Mouse (Mus musculus): ENCODE measurements at regions not wholly inside any gene's neighbourhood (a gene's known extent, or its start where the extent isn't known, plus 50 kb on each side); places are given as distances from the start of the nearest gene placed in this dataset.

GRCm38 (mm10) chr1:77259789-77260188 is 255.1 kb downstream of the Epha4 start:
- H3K9me3 ChIP-seq = no peaks in the 10 kb centered on the region
- H3K27me3 ChIP-seq = no peaks in the 10 kb centered on the region
- no peak overlapping the region for H3K4me2 ChIP-seq
- WGBS = 51% methylated on average over 11 of the region's 11 CpGs
- H3K36me3 ChIP-seq = no peaks in the 10 kb centered on the region
- H3K4me3 ChIP-seq = no peak overlapping the region
- no peak for ATAC-seq (ENCODE audit: insufficient number of reproducible peaks, low FRiP score, low TSS enrichment, low read depth)
- no peak overlapping the region for H3K9ac ChIP-seq
- no peak overlapping the region for H3K27ac ChIP-seq
- H3K4me1 ChIP-seq = peaks cover 23% of the 10 kb centered on the region; the same call in 1 of the 2 replicates

- H3K9me3 ChIP-seq = no peaks in the 10 kb centered on the region
- H3K4me1 ChIP-seq = peaks cover 22% of the 10 kb centered on the region; the same call in 1 of the 2 replicates
- ATAC-seq (ENCODE audit: insufficient number of reproducible peaks, low FRiP score, low TSS enrichment, low read depth) = no peak
- no peaks in the 10 kb centered on the region for H3K27me3 ChIP-seq
- H3K9ac ChIP-seq = no peak overlapping the region
- H3K36me3 ChIP-seq = no peaks in the 10 kb centered on the region
- no peak overlapping the region for H3K27ac ChIP-seq
- no peak overlapping the region for H3K4me2 ChIP-seq
- WGBS = 91% methylated on average over 4 of the region's 4 CpGs
- H3K4me3 ChIP-seq = no peak overlapping the region
Measured at GRCm38 (mm10) chr1:77261678-77262077, 253.2 kb downstream of the Epha4 start.

- H3K4me2 ChIP-seq = no peak overlapping the region
- H3K9me3 ChIP-seq = no peaks in the 10 kb centered on the region
- no peak overlapping the region for H3K9ac ChIP-seq
- no peak for ATAC-seq (ENCODE audit: insufficient number of reproducible peaks, low FRiP score, low TSS enrichment, low read depth)
- no peak overlapping the region for H3K4me3 ChIP-seq
- 23% methylated on average over 8 of the region's 8 CpGs for WGBS
- H3K4me1 ChIP-seq = no peaks in the 10 kb centered on the region
- H3K36me3 ChIP-seq = no peaks in the 10 kb centered on the region
- H3K27ac ChIP-seq = no peak overlapping the region
- H3K27me3 ChIP-seq = no peaks in the 10 kb centered on the region
Measured at GRCm38 (mm10) chr1:77265677-77266076, 249.2 kb downstream of the Epha4 start.

- Histone ChIP-seq H3K4me3 (no peak overlapping the region), H3K4me2 (no peak overlapping the region), H3K27me3 (no peaks in the 10 kb centered on the region), H3K9me3 (no peaks in the 10 kb centered on the region), H3K4me1 (no peaks in the 10 kb centered on the region), H3K36me3 (no peaks in the 10 kb centered on the region), H3K9ac (no peak overlapping the region), H3K27ac (no peak overlapping the region)
- WGBS = 84% methylated on average over 4 of the region's 4 CpGs
- ATAC-seq (ENCODE audit: insufficient number of reproducible peaks, low FRiP score, low TSS enrichment, low read depth) = no peak
Measured at GRCm38 (mm10) chr1:77267311-77268003, 247.4 kb downstream of the Epha4 start.

GRCm38 (mm10) chr1:77275297-77275696 is 239.6 kb downstream of the Epha4 start:
- 58% methylated on average over 9 of the region's 9 CpGs for WGBS
- H3K4me1 ChIP-seq = 0 out of 2 replicates have a peak, but pooled peaks cover 2% of the 10 kb centered on the region
- H3K27ac ChIP-seq = no peak overlapping the region
- no peak overlapping the region for H3K9ac ChIP-seq
- no peak overlapping the region for H3K4me3 ChIP-seq
- no peaks in the 10 kb centered on the region for H3K9me3 ChIP-seq
- H3K27me3 ChIP-seq = no peaks in the 10 kb centered on the region
- no peak overlapping the region for H3K4me2 ChIP-seq
- ATAC-seq (ENCODE audit: insufficient number of reproducible peaks, low FRiP score, low TSS enrichment, low read depth) = no peak
- H3K36me3 ChIP-seq = no peaks in the 10 kb centered on the region

GRCm38 (mm10) chr1:77279566-77279965 is 235.3 kb downstream of the Epha4 start:
- no peak overlapping the region for H3K4me3 ChIP-seq
- H3K27ac ChIP-seq = no peak overlapping the region
- no peak overlapping the region for H3K4me2 ChIP-seq
- no peaks in the 10 kb centered on the region for H3K9me3 ChIP-seq
- ATAC-seq (ENCODE audit: insufficient number of reproducible peaks, low FRiP score, low TSS enrichment, low read depth) = no peak
- H3K9ac ChIP-seq = no peak overlapping the region
- WGBS = 38% methylated on average over 7 of the region's 7 CpGs
- peaks cover 8% of the 10 kb centered on the region; the same call in 1 of the 2 replicates for H3K4me1 ChIP-seq
- H3K36me3 ChIP-seq = no peaks in the 10 kb centered on the region
- no peaks in the 10 kb centered on the region for H3K27me3 ChIP-seq

- Histone ChIP-seq H3K27me3 (no peaks in the 10 kb centered on the region), H3K9ac (no peak overlapping the region), H3K4me3 (no peak overlapping the region), H3K9me3 (no peaks in the 10 kb centered on the region), H3K4me1 (peaks cover 8% of the 10 kb centered on the region; the same call in 1 of the 2 replicates), H3K36me3 (no peaks in the 10 kb centered on the region), H3K4me2 (no peak overlapping the region), H3K27ac (no peak overlapping the region)
- no peak for ATAC-seq (ENCODE audit: insufficient number of reproducible peaks, low FRiP score, low TSS enrichment, low read depth)
- WGBS = 82% methylated on average over 11 of the region's 11 CpGs
Measured at GRCm38 (mm10) chr1:77280373-77281038, 234.4 kb downstream of the Epha4 start.

GRCm38 (mm10) chr1:77281741-77282140 is 233.1 kb downstream of the Epha4 start:
- Histone ChIP-seq H3K4me1 (peaks cover 8% of the 10 kb centered on the region; the same call in 1 of the 2 replicates), H3K4me3 (no peak overlapping the region), H3K27me3 (no peaks in the 10 kb centered on the region), H3K9ac (no peak overlapping the region), H3K9me3 (no peaks in the 10 kb centered on the region), H3K4me2 (no peak overlapping the region), H3K27ac (no peak overlapping the region), H3K36me3 (no peaks in the 10 kb centered on the region)
- no peak for ATAC-seq (ENCODE audit: insufficient number of reproducible peaks, low FRiP score, low TSS enrichment, low read depth)
- 84% methylated on average over 4 of the region's 4 CpGs for WGBS

- Histone ChIP-seq H3K4me1 (no peaks in the 10 kb centered on the region), H3K27me3 (no peaks in the 10 kb centered on the region), H3K36me3 (no peaks in the 10 kb centered on the region), H3K27ac (no peak overlapping the region), H3K4me2 (no peak overlapping the region), H3K9ac (no peak overlapping the region), H3K9me3 (no peaks in the 10 kb centered on the region), H3K4me3 (no peak overlapping the region)
- ATAC-seq (ENCODE audit: insufficient number of reproducible peaks, low FRiP score, low TSS enrichment, low read depth) = no peak
- WGBS = 73% methylated on average over 4 of the region's 4 CpGs
Measured at GRCm38 (mm10) chr1:77298713-77299132, 216.2 kb downstream of the Epha4 start.

- Histone ChIP-seq H3K4me2 (no peak overlapping the region), H3K36me3 (no peaks in the 10 kb centered on the region), H3K4me1 (no peaks in the 10 kb centered on the region), H3K9me3 (no peaks in the 10 kb centered on the region), H3K9ac (no peak overlapping the region), H3K27ac (no peak overlapping the region), H3K27me3 (no peaks in the 10 kb centered on the region), H3K4me3 (no peak overlapping the region)
- 39% methylated on average over 2 of the region's 2 CpGs for WGBS
- ATAC-seq (ENCODE audit: insufficient number of reproducible peaks, low FRiP score, low TSS enrichment, low read depth) = no peak
Measured at GRCm38 (mm10) chr1:77300806-77301205, 214.1 kb downstream of the Epha4 start.

- Histone ChIP-seq H3K4me3 (no peak overlapping the region), H3K4me1 (no peaks in the 10 kb centered on the region), H3K9ac (no peak overlapping the region), H3K36me3 (no peaks in the 10 kb centered on the region), H3K27ac (no peak overlapping the region), H3K27me3 (no peaks in the 10 kb centered on the region), H3K9me3 (no peaks in the 10 kb centered on the region), H3K4me2 (no peak overlapping the region)
- ATAC-seq (ENCODE audit: insufficient number of reproducible peaks, low FRiP score, low TSS enrichment, low read depth) = no peak
- WGBS = 86% methylated on average over 2 of the region's 2 CpGs
Measured at GRCm38 (mm10) chr1:77304770-77305169, 210.1 kb downstream of the Epha4 start.

- no peak overlapping the region for H3K9ac ChIP-seq
- 51% methylated on average over 4 of the region's 4 CpGs for WGBS
- H3K4me2 ChIP-seq = no peak overlapping the region
- no peaks in the 10 kb centered on the region for H3K9me3 ChIP-seq
- no peak overlapping the region for H3K4me3 ChIP-seq
- ATAC-seq (ENCODE audit: insufficient number of reproducible peaks, low FRiP score, low TSS enrichment, low read depth) = no peak
- H3K36me3 ChIP-seq = no peaks in the 10 kb centered on the region
- H3K4me1 ChIP-seq = no peaks in the 10 kb centered on the region
- no peaks in the 10 kb centered on the region for H3K27me3 ChIP-seq
- no peak overlapping the region for H3K27ac ChIP-seq
Measured at GRCm38 (mm10) chr1:77307745-77308144, 207.1 kb downstream of the Epha4 start.

Measured in limb, embryonic 15.5 days (tissue).